Mouse (Mus musculus) cortical plate, adult 2 months (tissue): Measurements from ENCODE around the gene Olr1.

Experiments
- CTCF ChIP-seq: fragments of 200-500 bp; IDR thresholded peaks from 2 replicates; pipeline ENCODE4 v1.5.1; 2011; ENCODE audit warnings: mild to moderate bottlenecking, control low read depth, low read length; ENCODE audit not compliant: insufficient read depth; ENCODE audit errors: extremely low read depth
- POLR2A ChIP-seq: fragments of 200-500 bp; IDR thresholded peaks from 2 replicates; pipeline ENCODE4 v1.6.1; 2011; ENCODE audit warnings: mild to moderate bottlenecking, low read length, control low read depth; ENCODE audit not compliant: insufficient read depth; ENCODE audit errors: extremely low read depth

DNA sequence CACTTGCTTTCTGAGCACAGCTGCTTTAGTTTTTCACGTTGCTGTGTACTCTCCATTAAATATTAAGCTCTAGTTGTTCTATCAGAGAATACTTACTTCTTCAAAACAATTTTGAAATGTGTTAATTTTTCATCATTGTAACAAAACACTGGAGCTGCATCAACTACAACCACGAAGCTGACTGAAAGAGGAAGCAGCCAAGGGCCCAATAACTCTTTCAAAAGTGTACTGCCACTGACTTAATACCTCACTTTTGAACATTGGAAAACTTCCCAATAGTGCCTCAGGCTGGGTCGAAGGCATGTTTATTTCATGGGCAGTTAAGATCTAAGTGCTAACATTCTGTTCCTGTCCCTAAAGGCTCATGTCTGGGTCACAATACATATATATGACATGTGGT is 41.0 kb upstream of the Olr1 start:
- TF ChIP-seq CTCF (no peak), POLR2A (no peak)
